Mouse (Mus musculus) heart, postnatal 0 days (tissue): ENCODE data around the gene Car5a.

ENCODE experiments used
- CTCF ChIP-seq: IDR thresholded peaks from 2 replicates; pipeline ENCODE4 v1.5.1; 2016; ENCODE audit warnings: antibody characterized with exemption, control low read depth, low read depth
- EP300 ChIP-seq: IDR thresholded peaks from 2 replicates; pipeline ENCODE4 v1.6.1; 2016; ENCODE audit warnings: antibody characterized with exemption, low read depth

- TF ChIP-seq CTCF, result no peak
- TF ChIP-seq EP300, result no peak
Measured at GRCm38 (mm10) chr8:121932668-121933520, 11.8 kb downstream of the Car5a start.
